Mouse (Mus musculus) lung, postnatal 0 days (tissue): ENCODE results near the gene Rfk.

Experiments used
- CTCF ChIP-seq: IDR thresholded peaks from 2 replicates; pipeline ENCODE4 v1.5.1; 2016; ENCODE audit warnings: antibody characterized with exemption, mild to moderate bottlenecking
- EP300 ChIP-seq: IDR thresholded peaks from 2 replicates; pipeline ENCODE4 v1.6.1; 2016; ENCODE audit warnings: antibody characterized with exemption, mild to moderate bottlenecking, control low read depth

DNA sequence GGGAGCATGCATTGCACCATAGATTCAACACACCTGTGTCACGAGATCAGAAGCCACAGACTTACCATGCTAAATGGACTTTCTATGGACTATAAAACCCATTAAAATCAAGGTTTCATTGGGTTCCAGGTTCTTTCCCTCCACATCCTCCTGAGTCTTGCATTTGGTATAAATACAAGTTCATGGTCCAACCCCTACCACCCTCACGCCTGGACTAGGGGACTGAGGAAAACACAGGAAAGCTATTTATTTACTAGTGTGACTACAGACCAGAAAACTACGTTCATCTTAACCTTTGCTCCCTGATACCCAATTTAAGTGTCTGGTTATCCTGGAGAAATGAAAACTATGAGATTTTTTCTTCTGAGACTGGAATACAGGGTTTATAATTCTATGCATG is 21.1 kb upstream of the Rfk start, which contains the start of gene Gcnt1:
- TF ChIP-seq CTCF (no peak), EP300 (no peak)
